Mouse (Mus musculus): ENCODE measurements at regions not wholly inside any gene's neighbourhood (a gene's known extent, or its start where the extent isn't known, plus 50 kb on each side); places are given as distances from the start of the nearest gene placed in this dataset.

GRCm38 (mm10) chr4:7961521-7962172, 277.2 kb downstream of the Car8 start:
- TF ChIP-seq POLR2A (IDR thresholded peaks at IDR 0.05; ENCODE audit: borderline replicate concordance, extremely low read depth, low read depth, low read length), result no peak
- no peak for TF ChIP-seq CTCF (IDR thresholded peaks at IDR 0.05; ENCODE audit: insufficient read depth, low read length)

All from lung, adult 2 months (tissue).